Mouse (Mus musculus) forebrain, embryonic 11.5 days (tissue): Measurements from ENCODE around the gene Fads1. TPM values are rescaled to one million over a fixed set of nuclear protein-coding genes. Genes with fewer than 3 reads are reported as not detected.
A peak's percentile ranks its signal among the peaks of the same experiment; 100 is the strongest.

ENCODE experiments used
- ATAC-seq: fragments of 200-750 bp; cut with Nextera tagmentation; replicated peaks from 2 replicates; pipeline ENCODE4 v1.8.0; 2017; ENCODE audit warnings: moderate TSS enrichment; ENCODE audit not compliant: low FRiP score
- DNase-seq: peaks from one replicate; pipeline ENCODE4 v3.0.0-alpha.2; 2017; ENCODE audit warnings: low spot score
- H3K27ac ChIP-seq: fragments of 300-500 bp; sonication (generic); 2 replicates; pipeline ENCODE4 v1.5.1; 2014; ENCODE audit warnings: low read depth, low read length
- H3K27me3 ChIP-seq: fragments of 300-500 bp; sonication (generic); 2 replicates; pipeline ENCODE4 v1.6.1; 2014; ENCODE audit warnings: mild to moderate bottlenecking, low read length, mixed read lengths; ENCODE audit not compliant: control insufficient read depth, insufficient read depth
- H3K36me3 ChIP-seq: fragments of 300-500 bp; sonication (generic); 2 replicates; pipeline ENCODE4 v1.6.1; 2014; ENCODE audit warnings: mild to moderate bottlenecking, low read length, moderate library complexity, mixed read lengths; ENCODE audit not compliant: control insufficient read depth, insufficient read depth
- H3K4me1 ChIP-seq: fragments of 300-500 bp; sonication (generic); replicated peaks from 2 replicates; pipeline ENCODE4 v1.6.1; 2014; ENCODE audit warnings: low read length, mixed read lengths; ENCODE audit not compliant: control insufficient read depth, insufficient read depth
- H3K4me2 ChIP-seq: fragments of 300-500 bp; sonication (generic); 2 replicates; pipeline ENCODE4 v1.6.1; 2014; ENCODE audit warnings: low read depth, mild to moderate bottlenecking, low read length, moderate library complexity, mixed read lengths; ENCODE audit not compliant: severe bottlenecking
- H3K4me3 ChIP-seq: fragments of 300-500 bp; sonication (generic); 2 replicates; pipeline ENCODE4 v1.5.1; 2014; ENCODE audit warnings: low read depth, low read length
- H3K9ac ChIP-seq: fragments of 300-500 bp; sonication (generic); 2 replicates; pipeline ENCODE4 v1.6.1; 2014; ENCODE audit warnings: low read length
- H3K9me3 ChIP-seq: fragments of 300-500 bp; sonication (generic); 2 replicates; pipeline ENCODE4 v1.6.1; 2016; ENCODE audit warnings: low read length, mixed read lengths; ENCODE audit not compliant: control insufficient read depth
- WGBS: fragments of 180-500 bp; shearing (Covaris S2); extraction: QIAGEN DNeasy Blood & Tissue Kit; methylation state at CpG from one replicate; pipeline ENCODE4 v1.1.7; 2014; 5-methylcytosine and 5-hydroxymethylcytosine counted together
- polyA plus RNA-seq: library from polyadenylated mRNA; unstranded; fragments of >200 nt; fragmentation: Nextera tagmentation; extraction: Ambion mirVana; gene quantifications from 2 replicates; pipeline ENCODE4 v1.2.1, GENCODE M21; 2014

Gene Fads1
- polyA plus RNA-seq, result 192 and 196 TPM in 2 replicates

GRCm38 (mm10) chr19:10182670-10183298 lies at the start of gene Fads1:
Gene Fads1, plus strand, starts transcription at chr19:10182888.
- 0% methylated on average over 69 of the region's 70 CpGs for WGBS
- Histone ChIP-seq H3K36me3 (peaks cover 11% of the 10 kb centered on the region), H3K9ac (peak within 1 kb of the TSS; percentile 99), H3K27me3 (no peaks in the 10 kb centered on the region), H3K4me3 (peak within 1 kb of the TSS; percentile 96), H3K9me3 (no peaks in the 10 kb centered on the region), H3K27ac (peak within 1 kb of the TSS; percentile 90), H3K4me1 (peaks cover 14% of the 10 kb centered on the region; the same call in 1 of the 2 replicates), H3K4me2 (peak within 1 kb of the TSS; percentile 76)
- ATAC-seq (peak; percentile 98), DNase-seq (peak; percentile 97)

- WGBS, result 68% methylated on average over 2 of the region's 2 CpGs
- ATAC-seq (no peak), DNase-seq (no peak)
- H3K9ac ChIP-seq, result no peak overlapping the region
- no peaks in the 10 kb centered on the region for H3K36me3 ChIP-seq
- H3K27ac ChIP-seq, result no peak overlapping the region
- H3K4me1 ChIP-seq, result no peaks in the 10 kb centered on the region
- H3K9me3 ChIP-seq, result no peaks in the 10 kb centered on the region
- no peak overlapping the region for H3K4me3 ChIP-seq
- H3K4me2 ChIP-seq, result no peak overlapping the region
- H3K27me3 ChIP-seq, result no peaks in the 10 kb centered on the region
These were observed 48.0 kb upstream of the Fads1 start for GRCm38 (mm10) chr19:10134692-10135091.

GRCm38 (mm10) chr19:10137423-10137822 lies 45.3 kb upstream of the Fads1 start:
- ATAC-seq, result no peak
- H3K4me3 ChIP-seq, result no peak overlapping the region

GRCm38 (mm10) chr19:10139736-10140135 lies 43.0 kb upstream of the Fads1 start:
- no peak overlapping the region for H3K9ac ChIP-seq
- H3K27me3 ChIP-seq, result no peaks in the 10 kb centered on the region
- H3K4me1 ChIP-seq, result no peaks in the 10 kb centered on the region
- H3K9me3 ChIP-seq, result no peaks in the 10 kb centered on the region
- ATAC-seq, result no peak
- no peak overlapping the region for H3K4me3 ChIP-seq
- no peak overlapping the region for H3K4me2 ChIP-seq
- no peak for DNase-seq
- H3K36me3 ChIP-seq, result no peaks in the 10 kb centered on the region
- H3K27ac ChIP-seq, result no peak overlapping the region
- WGBS, result 83% methylated on average over 6 of the region's 6 CpGs

More at GRCm38 (mm10) chr19:10137423-10137822, 45.3 kb upstream of the Fads1 start:
- no peak for DNase-seq
- WGBS, result 88% methylated on average over 5 of the region's 5 CpGs
- Histone ChIP-seq H3K27me3 (no peaks in the 10 kb centered on the region), H3K36me3 (no peaks in the 10 kb centered on the region), H3K27ac (no peak overlapping the region), H3K9me3 (no peaks in the 10 kb centered on the region), H3K4me1 (no peaks in the 10 kb centered on the region), H3K9ac (no peak overlapping the region), H3K4me2 (no peak overlapping the region)

GRCm38 (mm10) chr19:10143667-10144066 lies 39.0 kb upstream of the Fads1 start:
- H3K36me3 ChIP-seq, result no peaks in the 10 kb centered on the region
- 35% methylated on average over 2 of the region's 2 CpGs for WGBS

GRCm38 (mm10) chr19:10144464-10144863 lies 38.2 kb upstream of the Fads1 start:
- H3K4me1 ChIP-seq, result no peaks in the 10 kb centered on the region
- ATAC-seq, result no peak
- H3K9ac ChIP-seq, result no peak overlapping the region
- H3K36me3 ChIP-seq, result no peaks in the 10 kb centered on the region
- H3K4me3 ChIP-seq, result no peak overlapping the region
- no peaks in the 10 kb centered on the region for H3K9me3 ChIP-seq
- no peak overlapping the region for H3K4me2 ChIP-seq
- H3K27ac ChIP-seq, result no peak overlapping the region
- no peaks in the 10 kb centered on the region for H3K27me3 ChIP-seq
- WGBS, result 47% methylated on average over 4 of the region's 4 CpGs
- no peak for DNase-seq

More at GRCm38 (mm10) chr19:10143667-10144066, 39.0 kb upstream of the Fads1 start:
- H3K4me2 ChIP-seq, result no peak overlapping the region
- DNase-seq (no peak), ATAC-seq (peak; percentile 51; the same call in 1 of the 2 replicates)
- no peaks in the 10 kb centered on the region for H3K27me3 ChIP-seq
- H3K4me3 ChIP-seq, result no peak overlapping the region
- no peaks in the 10 kb centered on the region for H3K4me1 ChIP-seq
- H3K9me3 ChIP-seq, result no peaks in the 10 kb centered on the region
- H3K9ac ChIP-seq, result no peak overlapping the region
- no peak overlapping the region for H3K27ac ChIP-seq

- Histone ChIP-seq H3K4me3 (no peak overlapping the region), H3K9me3 (no peaks in the 10 kb centered on the region), H3K27ac (no peak overlapping the region), H3K4me1 (no peaks in the 10 kb centered on the region), H3K9ac (no peak overlapping the region), H3K36me3 (no peaks in the 10 kb centered on the region), H3K27me3 (no peaks in the 10 kb centered on the region), H3K4me2 (no peak overlapping the region)
- ATAC-seq (no peak), DNase-seq (no peak)
- 83% methylated on average over 6 of the region's 6 CpGs for WGBS
These were observed 34.1 kb upstream of the Fads1 start for GRCm38 (mm10) chr19:10148555-10148954.

- no peak for DNase-seq
- ATAC-seq, result no peak
- no peak overlapping the region for H3K4me2 ChIP-seq
- H3K27me3 ChIP-seq, result no peaks in the 10 kb centered on the region
- no peak overlapping the region for H3K27ac ChIP-seq
- H3K4me3 ChIP-seq, result no peak overlapping the region
- 66% methylated on average over 3 of the region's 3 CpGs for WGBS
- no peaks in the 10 kb centered on the region for H3K4me1 ChIP-seq
- H3K36me3 ChIP-seq, result no peaks in the 10 kb centered on the region
- H3K9me3 ChIP-seq, result no peaks in the 10 kb centered on the region
- no peak overlapping the region for H3K9ac ChIP-seq
These were observed 33.5 kb upstream of the Fads1 start for GRCm38 (mm10) chr19:10149189-10149588.

- Histone ChIP-seq H3K4me2 (no peak overlapping the region), H3K9me3 (no peaks in the 10 kb centered on the region), H3K27me3 (no peaks in the 10 kb centered on the region), H3K4me3 (no peak overlapping the region), H3K36me3 (no peaks in the 10 kb centered on the region), H3K27ac (no peak overlapping the region), H3K4me1 (no peaks in the 10 kb centered on the region), H3K9ac (no peak overlapping the region)
- 74% methylated on average over 2 of the region's 2 CpGs for WGBS
- no peak for ATAC-seq
- no peak for DNase-seq
These were observed 25.0 kb upstream of the Fads1 start for GRCm38 (mm10) chr19:10157725-10158124.
